Mouse (Mus musculus) retina, postnatal 1 day (tissue): Measurements from ENCODE around the gene Hoxb3.

Experiments used
- DNase-seq: peaks from one replicate; pipeline ENCODE4 v3.0.0-alpha.2; 2012

Gene Hoxb3

GRCm38 (mm10) chr11:96303151-96304099 is 19.7 kb upstream of the Hoxb3 start, which contains the start of gene Hoxb5:
TSS of gene Hoxb5 (plus strand) at chr11:96303336.
- peak; percentile 80 for DNase-seq

- no peak for DNase-seq
Measured at GRCm38 (mm10) chr11:96304381-96305195, 18.5 kb upstream of the Hoxb3 start.

- no peak for DNase-seq
Measured at GRCm38 (mm10) chr11:96305505-96306182, 17.5 kb upstream of the Hoxb3 start.

GRCm38 (mm10) chr11:96306183-96306907 is 16.8 kb upstream of the Hoxb3 start:
- no peak for DNase-seq

- no peak for DNase-seq
Measured at GRCm38 (mm10) chr11:96306908-96307269, 16.2 kb upstream of the Hoxb3 start.

- no peak for DNase-seq
Measured at GRCm38 (mm10) chr11:96308763-96309162, 14.4 kb upstream of the Hoxb3 start.

GRCm38 (mm10) chr11:96309288-96309687 is 13.8 kb upstream of the Hoxb3 start:
- DNase-seq = no peak

GRCm38 (mm10) chr11:96310183-96310938 is 12.8 kb upstream of the Hoxb3 start:
- DNase-seq = no peak

- DNase-seq = no peak
Measured at GRCm38 (mm10) chr11:96311097-96311496, 12.0 kb upstream of the Hoxb3 start.

- DNase-seq = peak; percentile 82
Measured at GRCm38 (mm10) chr11:96311520-96312417, 11.4 kb upstream of the Hoxb3 start.

- no peak for DNase-seq
Measured at GRCm38 (mm10) chr11:96313134-96313533, 10.0 kb upstream of the Hoxb3 start.

- DNase-seq = no peak
Measured at GRCm38 (mm10) chr11:96313806-96314428, 9.2 kb upstream of the Hoxb3 start.

- no peak for DNase-seq
Measured at GRCm38 (mm10) chr11:96314671-96315343, 8.3 kb upstream of the Hoxb3 start.

GRCm38 (mm10) chr11:96315344-96315681 is 7.8 kb upstream of the Hoxb3 start:
- DNase-seq = no peak

- peak; percentile 62 for DNase-seq
Measured at GRCm38 (mm10) chr11:96316696-96317607, 6.2 kb upstream of the Hoxb3 start.

GRCm38 (mm10) chr11:96317608-96318367 is 5.3 kb upstream of the Hoxb3 start, which contains the start of gene Hoxb4:
TSS of gene Hoxb4 (plus strand) at chr11:96318267.
- DNase-seq = no peak

GRCm38 (mm10) chr11:96318368-96319070 is 4.6 kb upstream of the Hoxb3 start:
- peak; percentile 67 for DNase-seq
